Mouse (Mus musculus) erythroid progenitor cell, adult 5-6 weeks (primary cell): Measurements from ENCODE around the gene Rprd2. TPM values are rescaled to one million over a fixed set of nuclear protein-coding genes. Genes with fewer than 3 reads are reported as not detected.

Experiments
- ATAC-seq: replicated peaks from 2 replicates; pipeline ENCODE4 v1.8.0; 2016; ENCODE audit warnings: moderate number of reproducible peaks, mild to moderate bottlenecking, moderate TSS enrichment, inconsistent platforms; ENCODE audit not compliant: poor library complexity, low FRiP score, severe bottlenecking
- total RNA-seq, 2 experiments: library from RNA; stranded (forward) in 1 of 2; stranded (reverse) in 1 of 2; fragments of 150-400 nt in 1 of 2; fragments of 186-747, 209-891 nt in 1 of 2; gene quantifications; 2 replicates each; pipeline versions ENCODE4 v1.2.3 to v1.2.4; 2015 to 2017; ENCODE audit warnings: low replicate concordance in 2 of 2

The Rprd2 gene
- total RNA-seq, 2 experiments from 2014 or later, result 23.5 to 24.0 TPM

DNA sequence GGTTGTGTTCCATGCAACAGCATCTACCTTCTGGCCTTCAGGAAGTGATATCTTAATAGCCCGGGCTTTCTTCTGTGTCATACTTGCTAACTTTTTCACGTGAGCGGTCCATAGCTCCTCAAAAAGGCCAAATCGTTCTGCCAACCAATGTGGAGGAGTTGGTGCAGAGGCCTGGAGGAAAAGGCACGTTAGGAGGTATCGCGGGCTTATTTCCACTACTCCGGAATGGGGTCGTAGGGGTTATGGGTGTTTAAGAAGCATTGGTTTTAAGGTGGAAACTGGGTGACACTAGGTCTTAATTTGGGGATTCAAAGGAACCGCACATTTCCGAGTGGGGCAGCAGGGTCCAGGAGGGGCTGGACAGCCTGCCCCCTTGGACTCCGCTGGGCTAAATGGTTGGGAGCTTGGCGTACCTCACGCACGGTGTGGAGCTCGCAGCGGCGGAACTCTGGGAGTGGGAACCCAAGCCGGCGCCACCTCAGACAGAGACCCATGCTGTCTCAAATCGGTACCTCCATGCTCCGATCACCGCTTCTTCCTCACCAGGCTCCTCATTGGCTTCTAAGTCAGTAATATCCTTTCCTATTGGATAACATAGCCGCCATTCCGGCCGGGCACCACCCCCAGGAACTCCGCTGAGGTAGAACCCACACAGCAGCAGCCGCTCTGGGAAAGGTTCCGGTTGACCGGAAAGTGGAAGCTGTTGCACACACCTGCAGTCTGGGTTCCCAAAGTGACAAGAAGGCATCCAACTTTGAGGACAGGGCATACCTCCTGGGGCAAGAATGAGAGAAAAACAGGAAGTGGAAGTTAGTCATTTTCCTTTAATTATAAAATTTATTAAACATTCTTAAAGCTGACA lies 64.1 kb downstream of the Rprd2 start:
- peak; percentile 99 for ATAC-seq

DNA sequence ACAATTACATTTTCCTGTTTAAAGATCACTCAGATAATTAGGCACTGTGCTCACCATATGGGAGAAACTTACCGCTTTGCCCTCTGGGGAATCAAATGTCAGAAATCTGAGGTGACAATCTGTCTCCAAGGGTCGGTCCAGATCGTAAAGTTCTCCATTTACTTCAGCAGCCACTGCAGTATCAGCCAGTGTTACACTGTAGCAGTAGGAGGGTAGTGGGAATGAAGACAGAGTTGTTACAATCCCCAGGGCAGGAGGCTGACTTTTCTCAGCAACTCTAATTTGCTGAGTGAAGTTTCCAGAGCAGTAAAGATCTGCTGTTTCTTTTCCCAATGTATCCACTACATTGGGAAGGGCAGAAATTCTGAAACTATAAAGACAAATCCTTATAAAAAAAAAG lies 65.7 kb downstream of the Rprd2 start:
- no peak for ATAC-seq

DNA sequence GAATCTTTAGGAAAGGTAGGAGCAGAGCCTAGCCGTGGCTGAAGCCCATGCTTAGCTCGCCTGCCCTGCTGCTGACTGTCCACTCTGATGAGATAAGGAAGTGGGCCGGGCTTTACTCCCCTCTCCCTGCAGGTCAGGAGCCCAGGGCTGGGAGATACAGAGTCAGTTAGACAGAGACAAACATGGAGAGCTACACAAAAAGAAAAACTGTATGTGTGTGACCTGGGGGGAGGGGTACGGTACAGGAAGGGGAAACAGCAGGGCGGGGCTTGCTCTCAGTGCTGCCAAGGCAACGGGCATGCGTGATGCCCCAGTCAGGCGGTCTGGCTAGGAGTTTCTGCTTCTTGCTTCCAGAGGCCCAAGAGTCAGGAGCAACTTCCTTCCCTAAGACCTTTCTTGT lies 78.3 kb downstream of the Rprd2 start:
- no peak for ATAC-seq

DNA sequence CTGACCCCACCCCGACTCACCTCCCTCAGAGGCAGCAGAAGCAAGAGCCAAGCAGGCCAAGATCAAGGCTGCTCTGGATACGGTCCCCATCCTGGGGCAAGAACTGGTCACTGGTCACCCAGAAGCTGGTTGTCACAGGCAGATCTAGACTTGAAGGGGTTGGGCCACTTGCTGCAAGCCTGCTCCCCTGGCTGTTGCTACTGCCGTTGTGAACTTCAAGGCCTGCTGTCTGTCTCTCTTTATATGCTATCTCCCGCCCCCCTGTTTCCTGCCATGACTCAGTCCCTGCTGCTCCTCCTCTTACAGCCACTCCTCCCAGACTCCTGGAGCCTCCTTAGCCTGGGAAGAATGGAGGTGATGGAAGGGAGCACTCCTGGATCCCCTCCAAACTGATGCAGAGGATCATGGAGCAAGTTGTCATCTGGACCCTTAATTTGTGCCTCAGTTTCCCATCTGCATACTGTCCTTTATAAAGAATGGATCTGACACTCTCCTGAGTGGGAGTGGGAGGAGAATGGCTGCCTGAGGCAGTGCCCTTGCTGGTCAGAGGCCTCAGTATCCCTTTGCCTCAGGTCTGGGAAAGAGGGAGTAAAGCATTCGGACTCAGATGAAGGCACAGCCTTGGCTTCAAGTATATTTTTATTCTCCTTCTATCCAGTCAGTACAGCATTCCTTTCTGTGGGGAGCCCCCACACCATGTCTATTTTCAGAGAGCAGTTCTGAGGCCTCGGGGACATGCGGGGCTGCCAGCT lies 79.1 kb downstream of the Rprd2 start, which contains the start of gene Ecm1:
Ecm1 (minus strand) TSS at position 217 of the 752 bp plus-strand sequence.
- no peak for ATAC-seq

DNA sequence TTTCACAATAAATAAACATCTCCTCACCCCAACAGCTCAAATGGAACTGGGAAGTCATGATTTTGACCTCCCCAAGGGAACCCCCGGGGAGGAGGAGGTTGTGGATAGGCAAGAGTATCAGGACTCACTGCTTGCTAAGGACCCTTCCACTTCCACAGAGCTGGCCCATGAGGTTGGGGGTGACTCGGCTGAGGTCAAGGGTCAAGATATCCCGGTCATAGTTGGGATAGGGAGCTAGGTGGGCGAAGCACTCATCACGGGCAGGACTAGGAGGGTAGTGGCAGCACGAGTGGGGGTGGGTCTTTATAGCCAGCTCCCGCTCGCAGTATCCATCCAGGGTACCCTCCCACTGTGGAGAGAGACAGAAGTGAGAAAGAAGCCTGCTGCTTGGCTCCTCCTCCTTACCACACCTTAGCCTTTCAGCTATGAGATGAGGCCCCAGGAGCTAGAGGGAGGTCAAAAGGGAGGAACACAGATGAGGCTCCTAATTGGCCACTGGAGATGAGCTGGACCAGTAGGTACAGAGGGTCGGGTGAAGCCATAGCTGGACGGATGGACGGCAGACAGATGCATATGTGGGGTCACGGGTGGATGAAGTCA lies 83.5 kb downstream of the Rprd2 start:
- ATAC-seq, result no peak

DNA sequence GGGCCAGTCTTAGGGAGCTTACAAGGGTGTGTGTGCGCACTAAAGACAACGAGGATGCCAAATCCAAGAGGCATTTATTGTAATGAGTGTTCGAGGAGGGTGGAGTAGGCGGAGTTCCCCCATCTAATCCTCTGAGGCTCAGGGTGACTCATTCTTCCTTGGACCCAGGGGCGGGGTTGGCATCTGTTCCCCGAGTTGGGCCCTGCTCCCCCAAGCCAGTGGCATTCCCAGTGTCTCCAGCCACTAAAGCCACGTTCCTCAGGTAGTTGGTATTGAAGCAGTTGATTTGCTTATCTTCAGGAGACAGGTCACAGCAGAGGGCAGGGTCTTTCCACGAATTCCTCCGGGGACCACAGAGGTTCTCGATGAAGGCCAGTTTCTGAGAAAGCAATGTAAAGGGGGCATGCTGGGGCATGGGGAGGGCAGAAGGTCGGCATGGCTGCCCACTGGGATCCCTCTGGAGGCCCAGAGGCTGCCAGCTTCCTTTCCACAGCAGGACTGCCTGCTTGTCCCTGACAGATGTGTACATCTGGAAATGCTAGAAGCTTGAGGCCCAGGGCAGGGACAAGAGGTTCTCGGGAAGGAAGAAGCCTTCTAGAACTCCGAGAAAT lies 84.5 kb downstream of the Rprd2 start:
- ATAC-seq, result no peak

DNA sequence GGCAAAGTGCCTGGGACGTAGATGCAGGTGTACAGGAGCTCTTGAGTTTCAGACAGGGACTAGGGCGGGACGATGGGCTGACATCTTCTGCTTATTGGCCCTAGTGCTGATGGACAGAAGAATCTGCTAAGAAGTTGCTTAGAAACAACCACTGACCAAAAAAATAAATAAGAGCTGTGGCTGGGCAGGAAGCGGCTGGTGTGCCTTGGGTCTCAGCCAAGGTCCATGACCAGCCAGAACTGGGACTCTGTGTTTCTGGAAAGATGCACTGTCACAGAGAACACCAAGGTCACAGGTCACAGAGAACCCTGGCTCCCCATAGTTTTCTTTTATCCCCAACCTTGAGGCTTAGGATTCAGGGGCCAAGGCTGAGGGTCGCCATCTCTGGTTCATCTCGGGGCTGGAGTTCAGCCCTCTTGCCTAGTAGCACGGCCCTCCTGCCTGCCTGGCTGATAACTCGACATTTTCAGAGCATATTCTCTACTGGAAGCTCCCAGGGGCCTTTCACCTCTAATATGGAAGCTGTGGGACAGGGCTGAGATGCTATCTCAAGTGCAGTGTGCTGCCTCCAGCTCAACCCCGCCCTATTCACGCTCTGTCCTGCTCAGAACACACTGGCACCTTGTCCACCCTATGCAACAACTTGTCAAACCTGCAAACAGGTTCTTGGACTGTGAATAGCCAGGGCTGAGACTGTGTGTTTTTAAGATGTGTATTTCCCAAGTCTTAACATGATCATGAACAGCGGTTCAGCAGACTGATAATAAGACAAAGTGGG lies 85.7 kb downstream of the Rprd2 start:
- ATAC-seq, result 0 out of 2 replicates have a peak, but pooled peaks have one; percentile 6

DNA sequence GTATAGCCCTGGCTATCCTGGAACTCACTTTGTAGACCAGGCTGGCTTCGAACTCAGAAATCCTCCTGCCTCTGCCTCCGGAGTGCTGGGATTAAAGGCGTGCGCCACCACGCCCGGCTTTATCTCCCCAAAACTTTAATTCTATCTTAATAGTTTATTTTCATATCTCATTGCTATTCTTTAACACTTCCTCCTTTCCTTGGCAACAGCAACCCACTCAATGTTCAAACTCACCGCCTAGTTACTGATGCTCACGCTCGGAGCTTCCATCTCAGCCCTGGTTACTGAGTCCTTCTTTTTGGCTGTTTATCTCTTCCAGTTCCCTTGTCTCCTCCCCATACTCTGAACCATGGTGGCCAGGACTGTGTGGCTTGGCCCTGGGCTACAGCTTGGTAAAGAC lies 86.4 kb downstream of the Rprd2 start:
- no peak for ATAC-seq

DNA sequence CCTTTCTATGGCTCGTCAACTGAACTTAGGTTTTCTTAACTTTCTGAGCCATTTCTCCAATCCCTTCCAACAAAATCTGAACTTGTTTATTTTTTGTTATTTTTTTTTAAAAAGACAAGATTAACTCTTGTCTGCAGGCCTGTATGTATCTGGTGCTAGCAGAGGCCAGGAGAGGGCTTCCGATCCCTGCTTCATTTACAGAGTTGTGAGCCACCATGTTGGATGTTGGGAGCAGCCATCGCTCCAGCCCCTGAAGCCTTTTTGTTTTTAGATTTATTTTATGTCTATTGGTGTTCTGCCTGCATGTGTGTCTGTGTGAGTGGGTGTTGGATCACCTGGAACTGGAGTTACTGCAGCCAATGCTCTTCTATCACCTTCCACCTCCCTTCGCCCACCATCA lies 86.9 kb downstream of the Rprd2 start:
- no peak for ATAC-seq

DNA sequence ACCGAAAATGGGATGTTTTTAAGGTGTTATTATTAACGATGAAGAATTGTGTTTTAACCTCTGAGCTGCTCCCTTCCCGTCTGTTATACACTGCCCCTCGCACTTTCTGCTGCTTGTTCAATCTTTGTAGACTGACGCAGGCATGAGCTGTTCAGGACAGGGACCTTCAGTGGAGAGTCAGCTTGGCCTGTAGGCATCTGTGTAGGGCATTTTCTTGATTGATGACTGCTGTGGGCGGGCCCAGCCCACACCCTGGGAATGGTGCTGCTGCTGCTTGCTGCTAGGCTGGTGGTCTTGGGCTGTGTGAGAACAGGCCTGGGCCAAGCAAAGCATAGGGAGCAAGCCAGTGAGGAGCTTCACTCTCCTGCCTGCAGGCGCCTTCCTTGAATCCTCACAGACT lies 88.2 kb downstream of the Rprd2 start:
- no peak for ATAC-seq

DNA sequence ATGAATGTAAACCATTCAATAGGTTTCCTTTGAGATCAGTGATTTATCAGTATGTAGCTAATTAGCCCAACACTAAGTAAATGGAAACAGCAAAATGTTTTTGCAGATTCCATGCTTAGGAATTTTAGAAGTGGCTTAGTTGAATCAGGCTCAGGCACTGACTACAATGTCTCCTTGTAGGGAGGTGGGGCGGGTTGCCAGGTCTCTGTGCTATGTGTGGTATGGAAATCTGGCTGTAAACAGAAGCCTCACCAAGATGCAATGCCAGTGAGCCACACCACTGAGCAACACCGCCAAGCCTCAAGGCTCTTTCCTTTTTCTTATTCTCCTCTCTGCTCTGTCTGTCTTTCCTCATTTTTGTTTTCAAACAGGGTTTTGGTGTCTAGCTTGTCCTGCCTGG lies 89.8 kb downstream of the Rprd2 start:
- ATAC-seq, result no peak

DNA sequence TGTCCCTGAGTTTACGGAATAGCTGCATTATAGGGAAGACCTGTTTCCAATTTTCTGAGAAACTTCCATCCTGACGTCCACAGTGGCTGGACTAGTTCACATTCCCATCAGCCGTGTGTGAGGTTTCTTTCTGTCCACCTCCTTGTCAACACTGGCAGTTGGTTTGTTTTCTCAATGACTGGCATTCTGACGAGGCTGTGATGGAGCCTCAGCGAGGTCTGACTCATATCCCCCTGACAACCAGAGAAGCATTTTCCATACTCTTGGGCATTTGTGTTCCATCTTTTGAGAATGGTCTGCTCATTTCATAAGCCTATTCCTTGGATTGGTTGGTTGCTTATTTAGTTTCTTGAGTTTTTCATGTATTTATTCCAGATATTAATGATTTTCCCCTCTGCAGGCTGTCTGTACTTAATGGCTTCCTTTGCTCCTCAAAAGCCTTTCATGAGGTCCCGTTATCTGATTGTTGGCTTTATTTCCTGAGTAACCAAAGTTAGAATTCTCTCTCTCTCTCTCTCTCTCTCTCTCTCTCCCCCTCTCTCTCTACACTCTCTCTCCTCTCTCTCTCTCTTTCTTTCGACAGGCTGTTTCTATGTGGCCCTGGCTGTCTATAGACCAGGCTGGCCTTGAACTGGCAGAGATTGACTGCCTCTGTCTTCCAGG lies 91.8 kb downstream of the Rprd2 start:
- no peak for ATAC-seq

DNA sequence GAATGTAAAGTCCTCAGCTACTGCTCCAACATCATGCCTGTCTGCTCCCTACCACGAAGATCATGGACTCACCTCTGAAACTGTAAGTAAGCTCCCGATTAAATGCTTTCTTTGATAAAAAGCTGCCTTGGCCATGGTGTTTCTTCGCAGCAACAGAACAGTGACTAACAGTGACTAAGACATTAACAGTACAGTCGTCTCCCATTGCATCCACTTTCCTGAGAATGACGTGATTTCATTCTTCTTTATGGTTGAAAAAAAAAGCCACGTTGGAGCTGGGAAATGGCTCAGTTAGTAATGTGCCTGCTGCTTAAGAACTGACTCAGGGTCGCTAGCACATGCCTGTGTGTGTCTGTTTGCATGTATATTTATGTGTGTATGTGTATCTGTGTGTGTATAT lies 92.8 kb downstream of the Rprd2 start:
- ATAC-seq, result no peak

DNA sequence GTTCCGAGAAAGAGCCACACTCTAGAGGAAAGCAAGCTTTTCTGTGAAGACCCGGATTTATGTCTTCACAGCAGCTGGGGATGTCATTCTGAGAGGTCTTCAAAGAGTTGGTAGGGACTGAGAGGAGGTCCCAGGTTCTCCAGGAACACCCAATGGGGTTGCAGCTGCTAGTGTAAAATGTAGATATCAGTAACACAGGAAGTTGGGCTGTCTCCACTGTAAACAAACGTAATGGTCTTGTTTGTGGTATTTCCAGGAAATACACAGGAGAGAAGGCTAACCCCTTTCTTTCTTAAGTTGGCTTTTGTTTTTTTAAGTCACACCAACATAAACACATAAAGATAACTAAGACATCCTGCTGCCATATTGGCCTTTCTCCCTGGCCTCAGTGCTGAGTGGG lies 96.3 kb downstream of the Rprd2 start:
- no peak for ATAC-seq

DNA sequence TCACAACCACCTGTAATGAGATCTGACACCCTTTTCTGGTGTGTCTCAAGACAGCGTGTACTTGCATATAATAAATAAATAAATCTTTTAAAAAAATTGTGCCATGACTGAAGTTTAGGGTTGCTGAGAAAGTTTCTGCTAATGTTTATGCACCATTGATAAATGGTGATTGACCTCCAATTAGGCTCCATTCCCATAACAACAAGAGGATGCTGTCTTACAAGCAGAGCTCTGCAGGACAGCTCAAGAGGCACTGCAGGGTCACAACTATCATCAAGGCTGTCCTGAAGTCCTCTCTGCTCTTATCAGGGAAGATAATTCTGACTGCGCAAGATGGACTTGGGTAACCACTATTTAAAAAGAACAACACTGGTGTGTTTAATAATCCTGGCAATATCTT lies 100.5 kb downstream of the Rprd2 start:
- no peak for ATAC-seq

DNA sequence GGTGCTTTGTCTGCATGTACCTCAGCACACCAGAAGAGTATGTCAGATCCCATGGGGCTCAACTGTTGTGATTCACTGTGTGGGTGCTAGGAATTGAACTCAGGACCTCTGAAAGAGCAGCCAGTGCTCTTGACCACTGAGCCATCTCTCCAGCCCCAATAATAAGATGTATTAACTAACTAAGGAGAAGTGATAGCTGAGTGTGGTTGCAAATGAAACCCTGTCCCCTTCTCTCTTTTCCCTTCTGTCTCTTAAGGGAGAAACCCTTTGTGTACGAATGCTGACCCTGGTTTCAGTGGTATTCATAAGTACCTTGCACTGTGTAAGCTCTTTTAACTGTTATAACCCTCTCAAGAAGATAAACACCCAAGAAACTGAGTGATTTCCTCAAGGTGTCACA lies 102.6 kb downstream of the Rprd2 start:
- ATAC-seq, result no peak
